Mouse (Mus musculus) lung, postnatal 4 days (tissue): ENCODE results near the gene Hmgn2.

Experiments
- DNase-seq, 2 experiments: peaks; one replicate each; pipeline ENCODE4 v3.0.0; 2021

The Hmgn2 gene

GRCm38 (mm10) chr4:133978021-133978711 lies 9.7 kb upstream of the Hmgn2 start:
- DNase-seq = no peak

- DNase-seq = no peak
Observed at GRCm38 (mm10) chr4:133971741-133972140, 3.3 kb upstream of the Hmgn2 start.

GRCm38 (mm10) chr4:133970876-133971275 lies 2.4 kb upstream of the Hmgn2 start:
- DNase-seq = no peak

- no peak for DNase-seq
Observed at GRCm38 (mm10) chr4:133970196-133970595, 1.7 kb upstream of the Hmgn2 start.

GRCm38 (mm10) chr4:133969114-133969770 lies 792 bp upstream of the Hmgn2 start:
- DNase-seq = no peak

- peak; percentile 92 to 93 for DNase-seq
Observed at GRCm38 (mm10) chr4:133967866-133968149, 642 bp downstream of the Hmgn2 start.

GRCm38 (mm10) chr4:133967138-133967865 lies 1.1 kb downstream of the Hmgn2 start:
- peak; percentile 99 for DNase-seq

GRCm38 (mm10) chr4:133966271-133966940 lies 2.0 kb downstream of the Hmgn2 start:
- DNase-seq = no peak

- no peak for DNase-seq
Observed at GRCm38 (mm10) chr4:133962566-133962965, 5.9 kb downstream of the Hmgn2 start.

GRCm38 (mm10) chr4:133958884-133959283 lies 9.6 kb downstream of the Hmgn2 start:
- no peak for DNase-seq

GRCm38 (mm10) chr4:133956358-133956757 lies 12.1 kb downstream of the Hmgn2 start:
- DNase-seq = no peak

- DNase-seq = no peak
Observed at GRCm38 (mm10) chr4:133946736-133947135, 21.7 kb downstream of the Hmgn2 start.

- DNase-seq = peak in 1 of 2 experiments; percentile 23
Observed at GRCm38 (mm10) chr4:133943791-133944190, 24.7 kb downstream of the Hmgn2 start.

GRCm38 (mm10) chr4:133942679-133943078 lies 25.8 kb downstream of the Hmgn2 start:
- peak; percentile 28 to 38 for DNase-seq

GRCm38 (mm10) chr4:133941576-133941975 lies 26.9 kb downstream of the Hmgn2 start:
- peak; percentile 28 to 31 for DNase-seq

GRCm38 (mm10) chr4:133940386-133941260 lies 27.8 kb downstream of the Hmgn2 start:
- no peak for DNase-seq

- no peak for DNase-seq
Observed at GRCm38 (mm10) chr4:133938077-133938476, 30.4 kb downstream of the Hmgn2 start.

GRCm38 (mm10) chr4:133931785-133932184 lies 36.7 kb downstream of the Hmgn2 start:
- DNase-seq = no peak

- DNase-seq = no peak
Observed at GRCm38 (mm10) chr4:133931349-133931748, 37.1 kb downstream of the Hmgn2 start.

GRCm38 (mm10) chr4:133929278-133929670 lies 39.2 kb downstream of the Hmgn2 start:
- DNase-seq = peak; percentile 45 to 58

GRCm38 (mm10) chr4:133928576-133929277 lies 39.7 kb downstream of the Hmgn2 start:
- DNase-seq = peak; percentile 42 to 43

GRCm38 (mm10) chr4:133925204-133925603 lies 43.2 kb downstream of the Hmgn2 start:
- no peak for DNase-seq
